Mouse (Mus musculus): ENCODE measurements at regions not wholly inside any gene's neighbourhood (a gene's known extent, or its start where the extent isn't known, plus 50 kb on each side); places are given as distances from the start of the nearest gene placed in this dataset.

DNA sequence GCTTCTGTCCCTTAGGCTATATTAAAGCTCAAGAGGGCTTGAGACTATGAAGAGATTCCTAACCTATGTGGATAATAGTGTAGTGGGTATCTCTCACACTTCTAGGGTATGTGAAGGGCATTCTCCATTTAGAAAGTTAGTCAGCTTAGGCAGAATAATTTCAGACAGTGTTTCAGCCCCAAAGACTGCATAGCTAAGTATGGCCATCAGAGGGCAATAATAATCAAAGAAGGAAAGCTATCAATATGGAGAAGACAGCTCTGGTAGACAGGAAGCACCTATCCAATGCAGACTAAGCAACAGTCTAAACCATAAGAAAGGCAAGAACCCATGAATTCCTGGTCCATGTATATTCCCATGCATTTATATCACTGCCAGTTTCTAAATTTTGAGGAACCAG is 95.0 kb downstream of the Mbl2 start:
- Histone ChIP-seq H3K27ac (replicated peaks in 1 of 2; ENCODE audit: control insufficient read depth in 1 of 2, insufficient read depth in 1 of 2, low read depth in 2 of 2, low read length in 2 of 2) (no peak overlapping the region), H3K4me1 (ENCODE audit: control insufficient read depth in 2 of 2, insufficient read depth in 2 of 2, low read length in 2 of 2) (no peaks in the 10 kb centered on the region), H3K9me3 (ENCODE audit: control insufficient read depth, low read length) (no peaks in the 10 kb centered on the region), H3K4me2 (ENCODE audit: low read length) (no peak overlapping the region), H3K4me3 (ENCODE audit: control insufficient read depth in 1 of 2, insufficient read depth in 1 of 2, low read depth in 1 of 2, low read length in 2 of 2) (no peak overlapping the region), H3K36me3 (ENCODE audit: control insufficient read depth, insufficient read depth, low read length) (no peaks in the 10 kb centered on the region), H3K27me3 (ENCODE audit: control insufficient read depth, insufficient read depth, low read length) (no peaks in the 10 kb centered on the region), H3K9ac (ENCODE audit: low read length) (no peak overlapping the region)
- no peak for ATAC-seq (ENCODE audit: insufficient number of reproducible peaks, insufficient read depth, low FRiP score, low read depth)

DNA sequence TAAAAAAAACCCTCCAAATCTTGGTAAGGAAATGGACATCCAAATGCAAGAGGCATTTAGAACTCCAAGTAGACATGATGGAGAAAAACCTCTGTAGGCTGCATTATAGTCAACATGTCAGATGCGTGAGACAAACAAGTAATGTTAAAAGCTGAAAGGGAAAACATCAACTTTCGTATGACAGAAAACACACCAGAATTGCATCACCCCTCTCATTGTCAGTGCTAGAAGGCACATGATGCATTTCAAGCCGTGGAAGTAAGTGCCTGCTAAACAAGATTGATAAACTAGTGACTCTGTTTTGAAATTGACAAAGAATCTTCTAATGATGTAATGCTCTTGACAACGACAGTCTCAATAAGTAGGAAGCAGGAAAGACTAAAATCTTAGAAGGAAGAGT is 96.1 kb downstream of the Mbl2 start:
- Histone ChIP-seq H3K4me1 (ENCODE audit: control insufficient read depth in 2 of 2, insufficient read depth in 2 of 2, low read length in 2 of 2) (no peaks in the 10 kb centered on the region), H3K4me3 (ENCODE audit: control insufficient read depth in 1 of 2, insufficient read depth in 1 of 2, low read depth in 1 of 2, low read length in 2 of 2) (no peak overlapping the region), H3K36me3 (ENCODE audit: control insufficient read depth, insufficient read depth, low read length) (no peaks in the 10 kb centered on the region), H3K9ac (ENCODE audit: low read length) (no peak overlapping the region), H3K9me3 (ENCODE audit: control insufficient read depth, low read length) (no peaks in the 10 kb centered on the region), H3K27me3 (ENCODE audit: control insufficient read depth, insufficient read depth, low read length) (no peaks in the 10 kb centered on the region), H3K27ac (replicated peaks in 1 of 2; ENCODE audit: control insufficient read depth in 1 of 2, insufficient read depth in 1 of 2, low read depth in 2 of 2, low read length in 2 of 2) (no peak overlapping the region), H3K4me2 (ENCODE audit: low read length) (no peak overlapping the region)
- WGBS: 73% methylated on average over 4 of the region's 4 CpGs
- ATAC-seq (ENCODE audit: insufficient number of reproducible peaks, insufficient read depth, low FRiP score, low read depth): no peak

DNA sequence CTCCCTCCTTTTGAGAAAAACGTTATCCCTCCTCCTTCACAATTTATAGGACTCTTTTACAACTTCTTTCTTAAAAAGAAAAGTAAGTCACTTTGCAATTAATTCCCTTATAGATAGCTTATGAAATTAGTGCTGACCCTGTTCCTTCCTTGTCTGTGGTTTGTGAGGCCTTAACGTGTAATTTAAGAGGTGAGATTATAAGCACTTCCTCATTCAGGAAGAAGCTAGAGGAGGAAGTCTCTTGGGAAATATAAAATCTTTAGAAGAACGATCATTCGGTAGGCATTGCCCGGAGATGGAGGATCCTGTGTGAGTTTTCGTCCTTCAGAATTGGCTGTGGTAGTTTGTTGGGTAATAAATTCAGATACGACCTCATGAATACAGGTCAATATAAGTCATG is 98.0 kb downstream of the Mbl2 start:
- Histone ChIP-seq H3K4me1 (ENCODE audit: control insufficient read depth in 2 of 2, insufficient read depth in 2 of 2, low read length in 2 of 2) (no peaks in the 10 kb centered on the region), H3K4me3 (ENCODE audit: control insufficient read depth in 1 of 2, insufficient read depth in 1 of 2, low read depth in 1 of 2, low read length in 2 of 2) (no peak overlapping the region), H3K27ac (replicated peaks in 1 of 2; ENCODE audit: control insufficient read depth in 1 of 2, insufficient read depth in 1 of 2, low read depth in 2 of 2, low read length in 2 of 2) (no peak overlapping the region), H3K9me3 (ENCODE audit: control insufficient read depth, low read length) (no peaks in the 10 kb centered on the region), H3K36me3 (ENCODE audit: control insufficient read depth, insufficient read depth, low read length) (no peaks in the 10 kb centered on the region), H3K9ac (ENCODE audit: low read length) (no peak overlapping the region), H3K27me3 (ENCODE audit: control insufficient read depth, insufficient read depth, low read length) (no peaks in the 10 kb centered on the region), H3K4me2 (ENCODE audit: low read length) (no peak overlapping the region)
- ATAC-seq (ENCODE audit: insufficient number of reproducible peaks, insufficient read depth, low FRiP score, low read depth): no peak
- WGBS: 90% methylated on average over 7 of the region's 7 CpGs

DNA sequence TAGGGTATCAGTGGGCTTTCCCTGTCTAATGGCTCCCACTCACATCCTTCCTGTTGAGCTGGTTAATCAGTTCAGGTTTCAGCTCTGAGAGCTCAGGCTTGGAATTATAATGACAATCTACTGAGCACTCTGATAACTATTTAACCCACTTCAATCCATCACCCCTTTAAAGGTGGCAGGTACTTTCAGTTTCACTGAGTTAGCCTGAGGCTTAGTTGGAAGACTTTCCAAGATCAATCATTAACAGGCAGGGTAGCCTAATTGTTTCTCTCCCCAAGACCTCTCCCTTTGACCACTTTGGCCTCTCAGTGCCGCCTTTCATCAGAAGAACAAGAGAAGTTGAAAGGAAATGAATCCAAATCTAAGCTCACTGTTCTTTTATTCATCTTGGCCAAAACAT is 99.1 kb downstream of the Mbl2 start:
- 67% methylated on average over 1 of the region's 1 CpGs for WGBS
- Histone ChIP-seq H3K9ac (ENCODE audit: low read length) (no peak overlapping the region), H3K9me3 (ENCODE audit: control insufficient read depth, low read length) (no peaks in the 10 kb centered on the region), H3K27ac (replicated peaks in 1 of 2; ENCODE audit: control insufficient read depth in 1 of 2, insufficient read depth in 1 of 2, low read depth in 2 of 2, low read length in 2 of 2) (no peak overlapping the region), H3K27me3 (ENCODE audit: control insufficient read depth, insufficient read depth, low read length) (no peaks in the 10 kb centered on the region), H3K4me2 (ENCODE audit: low read length) (no peak overlapping the region), H3K36me3 (ENCODE audit: control insufficient read depth, insufficient read depth, low read length) (no peaks in the 10 kb centered on the region), H3K4me1 (ENCODE audit: control insufficient read depth in 2 of 2, insufficient read depth in 2 of 2, low read length in 2 of 2) (no peaks in the 10 kb centered on the region), H3K4me3 (ENCODE audit: control insufficient read depth in 1 of 2, insufficient read depth in 1 of 2, low read depth in 1 of 2, low read length in 2 of 2) (no peak overlapping the region)
- ATAC-seq (ENCODE audit: insufficient number of reproducible peaks, insufficient read depth, low FRiP score, low read depth): no peak

DNA sequence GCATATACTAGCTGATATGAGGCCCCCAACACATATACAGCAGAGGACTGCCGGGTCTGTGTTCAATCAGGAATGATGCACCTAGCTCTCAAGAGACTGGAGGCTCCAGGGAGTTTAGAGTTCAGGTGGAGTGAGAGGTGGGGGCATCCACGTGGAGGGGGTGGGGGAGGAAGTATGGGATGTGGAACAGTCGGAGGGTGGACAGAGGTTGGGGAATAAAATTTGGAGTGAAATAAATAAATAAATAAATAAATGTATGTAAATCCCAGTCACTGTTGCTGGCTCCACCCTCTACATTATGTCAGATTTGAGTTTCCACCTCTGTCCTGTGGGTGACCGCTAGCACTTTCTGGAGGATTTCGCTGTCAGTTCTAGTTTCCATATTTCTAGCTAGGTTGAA is 111.7 kb downstream of the Mbl2 start:
- Histone ChIP-seq H3K9me3 (ENCODE audit: control insufficient read depth, low read length) (no peaks in the 10 kb centered on the region), H3K27ac (replicated peaks in 1 of 2; ENCODE audit: control insufficient read depth in 1 of 2, insufficient read depth in 1 of 2, low read depth in 2 of 2, low read length in 2 of 2) (no peak overlapping the region), H3K4me1 (ENCODE audit: control insufficient read depth in 2 of 2, insufficient read depth in 2 of 2, low read length in 2 of 2) (no peaks in the 10 kb centered on the region), H3K4me2 (ENCODE audit: low read length) (no peak overlapping the region), H3K9ac (ENCODE audit: low read length) (no peak overlapping the region), H3K27me3 (ENCODE audit: control insufficient read depth, insufficient read depth, low read length) (no peaks in the 10 kb centered on the region), H3K4me3 (ENCODE audit: control insufficient read depth in 1 of 2, insufficient read depth in 1 of 2, low read depth in 1 of 2, low read length in 2 of 2) (no peak overlapping the region), H3K36me3 (ENCODE audit: control insufficient read depth, insufficient read depth, low read length) (no peaks in the 10 kb centered on the region)
- ATAC-seq (ENCODE audit: insufficient number of reproducible peaks, insufficient read depth, low FRiP score, low read depth): no peak
- 80% methylated on average over 5 of the region's 5 CpGs for WGBS

DNA sequence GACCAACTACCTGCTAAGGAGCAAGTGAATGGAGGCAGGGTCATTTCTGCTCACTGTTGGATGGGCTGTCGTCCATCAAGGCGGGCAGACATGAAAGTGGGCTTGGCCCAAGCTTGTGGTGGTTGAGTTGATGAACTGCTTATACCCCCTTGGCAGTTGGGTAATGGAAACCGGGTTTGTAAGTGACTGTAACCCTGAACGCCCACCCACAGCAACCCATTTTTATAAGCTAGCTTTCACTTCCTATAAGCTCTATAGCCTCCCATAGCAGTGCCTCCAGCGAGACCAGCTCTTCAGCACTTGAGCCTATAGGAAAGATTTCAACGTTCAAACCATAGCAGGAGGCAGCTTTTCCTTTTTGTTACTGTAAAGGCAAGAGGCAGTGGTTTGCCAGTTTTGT is 116.2 kb downstream of the Mbl2 start:
- Histone ChIP-seq H3K4me1 (ENCODE audit: control insufficient read depth in 2 of 2, insufficient read depth in 2 of 2, low read length in 2 of 2) (no peaks in the 10 kb centered on the region), H3K4me2 (ENCODE audit: low read length) (no peak overlapping the region), H3K9ac (ENCODE audit: low read length) (no peak overlapping the region), H3K27ac (replicated peaks in 1 of 2; ENCODE audit: control insufficient read depth in 1 of 2, insufficient read depth in 1 of 2, low read depth in 2 of 2, low read length in 2 of 2) (no peak overlapping the region), H3K9me3 (ENCODE audit: control insufficient read depth, low read length) (no peaks in the 10 kb centered on the region), H3K27me3 (ENCODE audit: control insufficient read depth, insufficient read depth, low read length) (no peaks in the 10 kb centered on the region), H3K36me3 (ENCODE audit: control insufficient read depth, insufficient read depth, low read length) (no peaks in the 10 kb centered on the region), H3K4me3 (ENCODE audit: control insufficient read depth in 1 of 2, insufficient read depth in 1 of 2, low read depth in 1 of 2, low read length in 2 of 2) (no peak overlapping the region)
- 62% methylated on average over 6 of the region's 6 CpGs for WGBS
- ATAC-seq (ENCODE audit: insufficient number of reproducible peaks, insufficient read depth, low FRiP score, low read depth): no peak

DNA sequence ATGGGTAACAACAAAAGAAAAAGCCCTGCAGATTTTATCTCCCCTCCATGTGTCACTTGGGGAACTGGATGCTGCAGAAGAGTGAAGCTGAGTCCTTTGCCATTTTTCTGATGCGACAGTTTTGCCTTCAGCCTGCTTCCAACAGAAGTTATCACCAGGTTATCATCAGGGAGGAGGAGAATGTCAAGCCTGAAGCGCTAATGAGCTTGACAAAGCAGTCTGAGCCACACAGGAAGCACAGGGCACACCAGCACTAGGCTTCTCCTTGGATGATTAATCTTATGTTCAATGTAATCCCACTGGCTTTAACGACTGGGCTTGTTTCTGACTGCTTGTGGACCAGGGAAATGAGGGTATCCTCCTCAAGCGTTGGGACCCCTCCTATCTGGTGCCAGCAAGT is 122.2 kb downstream of the Mbl2 start:
- Histone ChIP-seq H3K4me3 (ENCODE audit: control insufficient read depth in 1 of 2, insufficient read depth in 1 of 2, low read depth in 1 of 2, low read length in 2 of 2) (no peak overlapping the region), H3K27me3 (ENCODE audit: control insufficient read depth, insufficient read depth, low read length) (no peaks in the 10 kb centered on the region), H3K27ac (replicated peaks in 1 of 2; ENCODE audit: control insufficient read depth in 1 of 2, insufficient read depth in 1 of 2, low read depth in 2 of 2, low read length in 2 of 2) (no peak overlapping the region), H3K4me1 (ENCODE audit: control insufficient read depth in 2 of 2, insufficient read depth in 2 of 2, low read length in 2 of 2) (no peaks in the 10 kb centered on the region), H3K4me2 (ENCODE audit: low read length) (no peak overlapping the region), H3K9ac (ENCODE audit: low read length) (no peak overlapping the region), H3K9me3 (ENCODE audit: control insufficient read depth, low read length) (no peaks in the 10 kb centered on the region), H3K36me3 (ENCODE audit: control insufficient read depth, insufficient read depth, low read length) (no peaks in the 10 kb centered on the region)
- 3% methylated on average over 4 of the region's 4 CpGs for WGBS
- ATAC-seq (ENCODE audit: insufficient number of reproducible peaks, insufficient read depth, low FRiP score, low read depth): no peak

DNA sequence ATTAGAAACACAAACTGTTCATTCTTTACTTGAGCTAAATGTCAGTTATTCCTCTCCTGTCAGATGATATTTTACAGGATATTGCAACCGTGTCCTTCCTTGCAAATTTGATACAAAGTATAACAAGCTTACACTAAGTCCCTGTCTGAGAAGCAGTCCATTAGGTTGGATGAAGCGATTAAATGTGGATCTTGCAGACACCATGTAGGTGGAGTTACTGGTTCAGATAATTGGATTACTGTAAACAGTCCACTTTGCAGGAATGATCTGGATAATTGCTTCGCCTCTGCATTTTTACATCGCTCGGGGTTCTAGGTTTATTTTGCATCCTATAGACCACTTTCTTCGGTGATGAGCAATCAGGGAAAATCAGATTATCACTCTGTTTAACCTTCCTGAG is 126.2 kb downstream of the Mbl2 start:
- no peak overlapping the region for H3K9ac ChIP-seq (ENCODE audit: low read length)
- WGBS: 75% methylated on average over 6 of the region's 6 CpGs
- no peaks in the 10 kb centered on the region for H3K36me3 ChIP-seq (ENCODE audit: control insufficient read depth, insufficient read depth, low read length)
- no peaks in the 10 kb centered on the region for H3K4me1 ChIP-seq (ENCODE audit: control insufficient read depth in 2 of 2, insufficient read depth in 2 of 2, low read length in 2 of 2)
- H3K4me3 ChIP-seq (ENCODE audit: control insufficient read depth in 1 of 2, insufficient read depth in 1 of 2, low read depth in 1 of 2, low read length in 2 of 2): no peak overlapping the region
- no peak overlapping the region for H3K4me2 ChIP-seq (ENCODE audit: low read length)
- no peak for ATAC-seq (ENCODE audit: insufficient number of reproducible peaks, insufficient read depth, low FRiP score, low read depth)
- no peaks in the 10 kb centered on the region for H3K27me3 ChIP-seq (ENCODE audit: control insufficient read depth, insufficient read depth, low read length)
- H3K27ac ChIP-seq (replicated peaks in 1 of 2; ENCODE audit: control insufficient read depth in 1 of 2, insufficient read depth in 1 of 2, low read depth in 2 of 2, low read length in 2 of 2): no peak overlapping the region
- no peaks in the 10 kb centered on the region for H3K9me3 ChIP-seq (ENCODE audit: control insufficient read depth, low read length)

All from heart, embryonic 14.5 days (tissue).